Comparison of ENCODE assay signal across 24 mouse cellular contexts in the genomic region with DNA sequence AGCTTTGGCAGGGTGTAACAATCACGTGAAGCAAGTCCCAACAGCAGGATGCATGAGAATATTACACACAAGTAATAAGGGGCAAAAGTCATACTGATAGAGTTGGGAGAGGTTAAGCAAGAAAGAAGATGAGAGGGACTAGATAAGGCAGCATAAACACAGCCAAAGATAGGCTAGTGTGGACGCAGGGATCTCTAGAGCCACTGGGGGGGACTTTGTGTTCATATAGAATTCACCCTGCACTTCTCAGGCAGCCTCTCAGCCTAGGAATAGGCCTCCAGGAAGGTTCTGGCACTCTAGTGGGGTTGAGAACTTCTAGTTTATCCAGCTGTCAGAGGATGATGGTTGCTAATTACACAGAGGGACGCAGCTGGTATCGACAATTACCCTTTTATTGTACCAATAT.
DNase-seq lines count a peak whose midpoint lies in the region; ATAC-seq and TF ChIP-seq lines count a peak whose summit lies in the region.
"Had no signal": no experiment of that assay in that cellular context is flagged by ENCODE, and none has a peak within 500 bp of the region (broad histone marks: within the 10 kb centered on the region; RNA-seq: fewer than 3 reads in every experiment).

No protein-coding gene starts in this region.

- H3K27ac ChIP-seq in forebrain, embryonic 14.5 days (ENCODE audit: low read depth, low read length), result no peak overlapping the region
- H3K27ac ChIP-seq in forebrain, postnatal 0 days (ENCODE audit: low read depth, low read length), result no peak overlapping the region
- H3K27ac ChIP-seq in lung, embryonic 16.5 days (ENCODE audit: low read length), result peak overlapping the region; percentile 64
- H3K27ac ChIP-seq in small intestine, adult 2 months (ENCODE audit: insufficient read depth, low read depth, low read length), result peak overlapping the region; percentile 92
- H3K27ac ChIP-seq: forebrain, embryonic 13.5 days; hindbrain, embryonic 10.5 days; limb, embryonic 12.5 days; liver, embryonic 12.5 days; midbrain, embryonic 12.5 days had no signal

- DNase-seq in forebrain, embryonic 14.5 days (ENCODE audit: low spot score), result peak; percentile 11
- no peak for DNase-seq in forebrain, postnatal 0 days
- DNase-seq in lung, postnatal 36 days, result no peak
- DNase-seq in ovary, postnatal 14 days (ENCODE audit: low spot score), result no peak
- no peak for DNase-seq in urinary bladder, postnatal 25 days (ENCODE audit: low spot score)
- no peak for DNase-seq in frontal cortex, postnatal 25 days (ENCODE audit: low spot score in 2 of 2)
- DNase-seq: adrenal gland, postnatal 14 days; cerebellum, adult 9-11 months; gastrocnemius, postnatal 10 days; heart, postnatal 10 days; kidney, postnatal 10 days; right cerebral cortex, postnatal 25 days; thymus, adult 2 months; thymus, postnatal 4 days had no signal

- H3K9me3 ChIP-seq in forebrain, embryonic 14.5 days (replicated peaks; ENCODE audit: control insufficient read depth, low read length), result no peaks in the 10 kb centered on the region
- H3K9me3 ChIP-seq in forebrain, postnatal 0 days (ENCODE audit: low read length), result no peaks in the 10 kb centered on the region
- H3K9me3 ChIP-seq in lung, embryonic 16.5 days (ENCODE audit: control insufficient read depth, low read length), result no peaks in the 10 kb centered on the region
- H3K9me3 ChIP-seq: forebrain, embryonic 13.5 days; hindbrain, embryonic 10.5 days; limb, embryonic 12.5 days; liver, embryonic 12.5 days; midbrain, embryonic 12.5 days had no signal

- no peak overlapping the region for H3K4me2 ChIP-seq in forebrain, embryonic 14.5 days (ENCODE audit: low read length)
- no peak overlapping the region for H3K4me2 ChIP-seq in forebrain, postnatal 0 days (ENCODE audit: low read depth)
- H3K4me2 ChIP-seq in lung, embryonic 16.5 days (ENCODE audit: low read depth, low read length), result no peak overlapping the region
- H3K4me2 ChIP-seq: forebrain, embryonic 13.5 days; heart, embryonic 11.5 days; limb, embryonic 12.5 days; liver, embryonic 12.5 days; midbrain, embryonic 12.5 days had no signal

- no peaks in the 10 kb centered on the region for H3K4me1 ChIP-seq in forebrain, embryonic 14.5 days (ENCODE audit: control insufficient read depth, insufficient read depth, low read length)
- no peaks in the 10 kb centered on the region for H3K4me1 ChIP-seq in forebrain, postnatal 0 days (ENCODE audit: insufficient read depth)
- peaks cover 28% of the 10 kb centered on the region for H3K4me1 ChIP-seq in lung, embryonic 16.5 days (replicated peaks; ENCODE audit: control insufficient read depth, insufficient read depth, low read length)
- peaks cover 23% of the 10 kb centered on the region for H3K4me1 ChIP-seq in small intestine, adult 2 months (ENCODE audit: control insufficient read depth, insufficient read depth, insufficient read length, low read length)
- H3K4me1 ChIP-seq: forebrain, embryonic 13.5 days; midbrain, embryonic 12.5 days had no signal

- H3K4me3 ChIP-seq in forebrain, embryonic 14.5 days (ENCODE audit: low read depth, low read length), result no peak overlapping the region
- no peak overlapping the region for H3K4me3 ChIP-seq in forebrain, postnatal 0 days (ENCODE audit: low read depth, low read length)
- H3K4me3 ChIP-seq in lung, embryonic 16.5 days (ENCODE audit: low read length), result no peak overlapping the region
- H3K4me3 ChIP-seq in small intestine, adult 2 months (ENCODE audit: low read depth, low read length), result no peak overlapping the region
- H3K4me3 ChIP-seq: forebrain, embryonic 13.5 days; hindbrain, embryonic 10.5 days; limb, embryonic 12.5 days; liver, embryonic 12.5 days; midbrain, embryonic 12.5 days had no signal

- no peaks in the 10 kb centered on the region for H3K27me3 ChIP-seq in forebrain, embryonic 14.5 days (replicated peaks; ENCODE audit: control insufficient read depth, insufficient read depth, low read length)
- no peaks in the 10 kb centered on the region for H3K27me3 ChIP-seq in forebrain, postnatal 0 days (ENCODE audit: insufficient read depth, low read length)
- H3K27me3 ChIP-seq in lung, embryonic 16.5 days (ENCODE audit: control insufficient read depth, insufficient read depth, low read depth, low read length), result no peaks in the 10 kb centered on the region
- H3K27me3 ChIP-seq in small intestine, adult 2 months (ENCODE audit: control insufficient read depth, insufficient read depth, low read length), result no peaks in the 10 kb centered on the region
- H3K27me3 ChIP-seq: forebrain, embryonic 13.5 days; liver, embryonic 12.5 days; midbrain, embryonic 12.5 days had no signal

- ATAC-seq in forebrain, embryonic 14.5 days, result peak; percentile 18; the same call in 1 of the 2 replicates
- no peak for ATAC-seq in forebrain, postnatal 0 days
- peak; percentile 59 for ATAC-seq in lung, embryonic 16.5 days (ENCODE audit: low read depth)
- ATAC-seq: forebrain, embryonic 13.5 days; hindbrain, embryonic 16.5 days; liver, embryonic 12.5 days; lung, postnatal 0 days had no signal

- H3K36me3 ChIP-seq in forebrain, embryonic 14.5 days (ENCODE audit: control insufficient read depth, insufficient read depth, low read length), result no peaks in the 10 kb centered on the region
- H3K36me3 ChIP-seq in forebrain, postnatal 0 days (ENCODE audit: insufficient read depth), result no peaks in the 10 kb centered on the region
- H3K36me3 ChIP-seq in lung, embryonic 16.5 days (ENCODE audit: control insufficient read depth, insufficient read depth, low read length), result no peaks in the 10 kb centered on the region
- no peaks in the 10 kb centered on the region for H3K36me3 ChIP-seq in small intestine, adult 2 months (ENCODE audit: control insufficient read depth, insufficient read depth, low read length)
- H3K36me3 ChIP-seq: hindbrain, embryonic 10.5 days; limb, embryonic 12.5 days; liver, embryonic 12.5 days; midbrain, embryonic 12.5 days had no signal

- TF ChIP-seq POLR2A in small intestine, adult 2 months (IDR thresholded peaks at IDR 0.05; ENCODE audit: low read depth, low read length), result no peak

- no peak overlapping the region for H3K9ac ChIP-seq in forebrain, embryonic 14.5 days (ENCODE audit: low read length)
- no peak overlapping the region for H3K9ac ChIP-seq in forebrain, postnatal 0 days
- no peak overlapping the region for H3K9ac ChIP-seq in lung, embryonic 16.5 days (ENCODE audit: low read length)
- H3K9ac ChIP-seq: forebrain, embryonic 13.5 days; limb, embryonic 12.5 days; liver, embryonic 12.5 days; midbrain, embryonic 12.5 days had no signal

- 62% methylated on average over 4 of the region's 4 CpGs for WGBS in forebrain, embryonic 14.5 days
- 50% methylated on average over 4 of the region's 4 CpGs for WGBS in forebrain, postnatal 0 days
- 20% methylated on average over 4 of the region's 4 CpGs for WGBS in lung, embryonic 16.5 days
- 10% methylated on average over 4 of the region's 4 CpGs for WGBS in small intestine, adult 2 months

- TF ChIP-seq CTCF in forebrain, postnatal 0 days (IDR thresholded peaks at IDR 0.05; ENCODE audit: low read depth), result no peak
- TF ChIP-seq CTCF in small intestine, adult 2 months (IDR thresholded peaks at IDR 0.05; ENCODE audit: extremely low read depth, insufficient read length, insufficient replicate concordance, low read depth, low read length), result no peak

Comparison
In these comparisons a context has a peak if more than half of its experiments do, and no peak if none do; other contexts are left out.
1. H3K27ac ChIP-seq: peak in lung, embryonic 16.5 days (single experiment) and small intestine, adult 2 months (single experiment); none in forebrain, embryonic 14.5 days (single experiment) and forebrain, postnatal 0 days (single experiment).